Mouse (Mus musculus): ENCODE measurements at regions not wholly inside any gene's neighbourhood (a gene's known extent, or its start where the extent isn't known, plus 50 kb on each side); places are given as distances from the start of the nearest gene placed in this dataset.

DNA sequence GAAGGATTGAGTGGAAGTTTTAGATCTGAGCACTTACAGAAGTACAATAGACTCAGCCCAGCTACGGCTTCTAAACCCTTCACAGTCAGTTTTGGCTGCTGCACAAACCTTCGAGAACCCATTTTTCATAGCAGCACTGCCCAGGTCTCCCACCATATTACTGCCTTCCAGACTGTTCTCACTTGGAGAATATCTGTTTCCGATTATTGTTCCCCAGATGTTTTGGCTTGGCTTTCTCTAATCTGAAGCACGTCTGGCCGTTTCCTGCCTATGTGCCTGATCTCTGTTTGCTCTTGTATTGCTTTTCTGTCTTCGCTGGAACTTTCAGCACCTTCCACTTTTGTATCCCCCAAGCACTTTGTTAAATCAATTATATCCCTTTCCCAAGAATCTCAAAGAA lies 368.0 kb downstream of the Mllt3 start:
- DNase-seq = no peak

DNA sequence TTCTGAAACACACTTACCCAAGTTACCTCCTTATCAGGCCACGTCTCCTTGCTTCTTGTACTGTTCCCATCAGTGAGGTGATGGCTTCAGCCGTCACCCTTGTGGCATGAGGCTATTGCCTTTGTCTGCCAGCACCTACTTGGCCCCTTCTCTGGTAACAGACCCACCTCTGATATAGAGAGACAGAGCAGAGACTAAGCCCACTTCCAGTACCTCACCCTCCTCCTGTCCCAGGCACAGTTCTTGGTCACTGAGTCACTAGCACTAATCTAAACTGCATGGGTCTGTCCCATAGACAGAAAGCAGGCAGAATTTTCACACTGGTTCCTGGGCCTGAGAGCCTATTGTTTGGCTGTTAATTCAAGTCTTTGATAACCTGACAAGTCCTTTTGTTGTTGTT lies 370.3 kb downstream of the Mllt3 start:
- no peak for DNase-seq

DNA sequence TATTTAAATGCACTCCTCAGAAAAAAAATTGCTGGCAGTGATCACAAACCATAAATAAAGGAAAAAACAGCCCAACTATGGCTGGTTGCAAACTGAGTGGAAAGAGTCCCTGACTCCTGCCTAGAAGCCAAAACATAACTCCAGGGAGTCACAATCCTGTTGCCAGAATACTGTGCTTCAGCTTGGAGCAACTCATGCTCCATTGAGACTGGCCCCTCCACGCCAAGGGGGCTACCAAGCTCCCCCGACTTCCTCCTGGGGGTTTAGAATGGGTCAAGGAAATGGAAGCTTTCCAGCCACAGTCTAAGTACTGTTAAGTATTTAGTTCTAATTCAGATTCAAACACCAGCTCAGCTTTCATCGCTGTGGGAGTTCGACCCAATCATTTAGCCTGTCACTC lies 374.8 kb downstream of the Mllt3 start:
- DNase-seq = no peak

DNA sequence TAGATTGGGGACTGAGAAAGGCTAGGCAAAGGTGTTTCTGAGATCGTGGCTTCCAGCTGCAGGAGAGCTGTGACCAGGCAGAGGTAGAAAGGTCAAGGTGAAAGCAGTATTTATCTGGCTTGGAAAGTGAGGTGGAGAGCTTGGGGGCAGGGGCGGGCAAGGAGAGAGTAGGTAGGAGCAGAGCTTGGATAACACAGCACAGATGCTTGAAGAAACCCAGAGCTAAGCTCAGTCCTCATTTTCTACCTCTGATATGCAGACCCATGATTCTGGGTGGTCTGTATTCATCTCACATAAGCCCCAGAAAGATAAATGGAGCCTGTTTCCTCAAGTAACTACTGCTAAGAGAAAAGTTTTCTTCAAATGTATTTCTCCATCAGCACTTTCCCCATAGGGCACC lies 375.3 kb downstream of the Mllt3 start:
- DNase-seq = no peak

DNA sequence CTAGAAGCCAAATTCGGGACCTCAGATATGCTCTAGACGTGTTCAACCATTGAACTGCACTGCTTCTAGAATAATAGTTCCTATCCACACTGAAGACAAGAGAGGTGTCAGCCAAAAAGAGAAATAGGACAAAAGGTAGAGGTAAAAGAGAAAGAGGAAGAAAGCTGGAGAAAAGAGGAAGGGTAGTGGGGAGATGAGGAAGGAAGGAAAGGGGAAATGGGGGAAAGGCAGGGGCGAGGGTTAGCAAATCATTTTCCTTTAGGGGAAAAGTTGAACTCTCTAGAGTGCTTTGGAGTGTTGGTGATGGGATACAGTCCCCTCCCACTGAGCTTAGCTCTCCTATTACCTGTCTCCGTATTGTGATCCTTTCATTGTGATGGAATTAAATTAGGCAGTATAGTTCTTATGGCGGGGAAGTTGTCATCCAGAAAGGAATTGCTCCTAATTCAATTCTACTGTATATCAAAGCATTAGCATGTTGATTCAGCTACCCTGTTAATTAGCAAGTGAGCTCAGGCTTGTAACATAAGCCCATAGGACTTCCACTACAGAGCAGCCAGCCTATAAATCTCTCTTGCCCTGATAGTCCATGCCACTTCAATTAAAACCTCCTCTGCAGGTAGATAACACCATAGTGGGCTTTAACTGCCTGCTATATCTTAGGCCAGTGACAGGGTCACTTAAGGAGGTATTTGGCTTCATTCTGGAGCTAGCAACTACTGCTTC lies 379.6 kb downstream of the Mllt3 start:
- no peak for DNase-seq

DNA sequence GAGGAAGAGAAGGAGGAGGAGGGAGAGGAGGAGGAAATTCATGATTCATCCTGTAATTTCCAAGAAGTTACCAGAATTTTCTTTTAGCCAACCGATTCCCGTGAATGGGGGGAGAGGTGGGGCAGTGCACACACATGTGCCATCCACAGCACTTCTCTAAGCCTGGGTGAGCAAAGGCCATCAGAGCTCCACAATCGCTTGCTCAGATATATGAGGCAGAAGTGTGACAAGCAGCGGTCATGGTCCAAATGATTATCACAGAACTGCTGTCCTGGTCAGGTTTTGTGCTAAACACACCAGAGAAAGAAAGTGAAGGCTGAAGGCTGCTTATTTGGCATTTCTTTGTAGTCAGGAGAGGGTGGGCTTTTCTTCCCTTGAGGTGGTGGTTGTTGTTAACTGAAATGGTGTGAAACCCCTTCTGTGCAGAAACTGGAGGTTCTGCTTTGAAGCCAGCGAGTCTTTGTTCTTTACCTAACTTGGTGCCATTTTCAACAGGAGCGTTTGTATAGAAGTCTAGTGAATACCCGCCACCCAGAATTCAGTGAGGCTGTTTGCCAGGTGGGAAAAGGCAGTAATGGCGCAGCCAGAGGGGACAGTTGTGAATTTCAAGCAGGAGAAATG lies 380.7 kb downstream of the Mllt3 start:
- DNase-seq = no peak

DNA sequence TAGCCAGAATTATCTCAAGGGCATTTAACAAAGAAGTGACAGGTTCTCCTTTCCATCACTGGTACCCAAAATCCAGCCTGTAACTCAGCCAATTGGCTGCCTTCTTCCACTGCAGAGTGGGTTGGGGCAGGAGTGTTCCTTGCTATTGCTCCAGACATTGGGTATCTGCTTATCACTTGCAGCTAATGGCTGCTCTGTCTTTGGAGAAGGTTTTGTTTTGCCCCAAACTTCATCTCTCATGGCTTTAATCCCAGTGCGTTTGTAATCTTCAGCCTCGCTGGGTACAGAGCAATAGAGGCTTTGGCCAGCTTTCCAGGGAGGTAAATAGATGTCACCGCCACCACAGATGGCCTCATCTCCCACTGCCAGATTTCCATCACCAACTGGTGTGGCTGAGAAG lies 381.9 kb downstream of the Mllt3 start:
- peak; percentile 36 for DNase-seq

DNA sequence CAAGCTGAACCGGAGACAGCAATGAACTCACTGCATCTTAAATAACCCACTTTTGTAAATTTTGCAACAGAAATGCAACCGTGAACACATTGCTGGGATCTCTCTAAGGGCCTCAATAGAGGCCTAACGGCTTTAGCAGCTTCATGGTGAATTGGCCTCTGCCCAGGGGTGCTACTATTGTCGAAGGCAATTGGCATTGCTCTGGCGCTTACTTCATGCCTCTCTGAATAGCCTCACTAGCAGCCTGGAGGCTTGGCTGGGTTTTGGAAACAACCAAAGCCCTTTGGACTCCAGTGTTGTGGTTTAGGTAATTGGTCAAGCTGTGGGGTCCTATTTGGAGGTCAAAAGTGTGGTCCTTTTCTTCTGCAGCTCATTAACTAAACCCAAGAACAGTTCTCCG lies 382.3 kb downstream of the Mllt3 start:
- DNase-seq = peak; percentile 17

DNA sequence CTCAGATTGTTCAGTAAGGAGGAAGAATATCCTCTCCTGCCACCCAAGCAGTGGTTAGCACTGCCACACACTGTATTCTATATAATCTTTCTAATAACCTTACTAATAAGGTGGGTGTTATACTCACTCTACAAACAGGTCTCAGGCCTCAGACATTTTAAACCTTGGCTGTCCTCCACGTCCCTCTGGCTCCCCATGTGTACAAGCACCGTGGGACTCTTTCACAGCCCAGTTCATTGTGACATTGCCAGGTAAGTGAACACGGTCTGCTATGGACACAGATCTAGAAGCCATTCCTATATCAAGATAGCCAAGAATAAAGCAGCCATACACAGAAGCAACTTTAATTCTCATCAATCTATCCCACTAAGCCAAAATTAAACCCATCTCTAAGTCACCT lies 382.8 kb downstream of the Mllt3 start:
- DNase-seq = peak; percentile 11

DNA sequence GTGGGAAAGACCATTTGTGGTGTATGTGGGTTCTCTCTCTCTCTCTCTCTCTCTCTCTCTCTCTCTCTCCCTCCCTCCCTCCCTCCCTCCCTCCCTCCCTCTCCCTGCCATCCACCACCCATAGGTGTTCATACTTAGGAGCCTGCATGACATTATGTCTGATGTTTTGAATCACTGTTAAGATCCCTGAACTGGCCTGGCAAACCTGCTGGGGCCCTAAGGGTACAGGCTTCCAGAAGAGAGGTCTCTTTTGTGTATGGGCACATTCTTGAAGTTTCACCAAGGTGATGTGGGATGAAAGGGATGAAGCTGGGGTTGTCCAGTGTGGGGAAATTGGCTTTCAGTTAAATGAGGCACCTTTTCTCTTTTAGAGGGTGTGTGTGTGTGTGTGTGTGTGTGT lies 384.2 kb downstream of the Mllt3 start:
- DNase-seq = no peak

DNA sequence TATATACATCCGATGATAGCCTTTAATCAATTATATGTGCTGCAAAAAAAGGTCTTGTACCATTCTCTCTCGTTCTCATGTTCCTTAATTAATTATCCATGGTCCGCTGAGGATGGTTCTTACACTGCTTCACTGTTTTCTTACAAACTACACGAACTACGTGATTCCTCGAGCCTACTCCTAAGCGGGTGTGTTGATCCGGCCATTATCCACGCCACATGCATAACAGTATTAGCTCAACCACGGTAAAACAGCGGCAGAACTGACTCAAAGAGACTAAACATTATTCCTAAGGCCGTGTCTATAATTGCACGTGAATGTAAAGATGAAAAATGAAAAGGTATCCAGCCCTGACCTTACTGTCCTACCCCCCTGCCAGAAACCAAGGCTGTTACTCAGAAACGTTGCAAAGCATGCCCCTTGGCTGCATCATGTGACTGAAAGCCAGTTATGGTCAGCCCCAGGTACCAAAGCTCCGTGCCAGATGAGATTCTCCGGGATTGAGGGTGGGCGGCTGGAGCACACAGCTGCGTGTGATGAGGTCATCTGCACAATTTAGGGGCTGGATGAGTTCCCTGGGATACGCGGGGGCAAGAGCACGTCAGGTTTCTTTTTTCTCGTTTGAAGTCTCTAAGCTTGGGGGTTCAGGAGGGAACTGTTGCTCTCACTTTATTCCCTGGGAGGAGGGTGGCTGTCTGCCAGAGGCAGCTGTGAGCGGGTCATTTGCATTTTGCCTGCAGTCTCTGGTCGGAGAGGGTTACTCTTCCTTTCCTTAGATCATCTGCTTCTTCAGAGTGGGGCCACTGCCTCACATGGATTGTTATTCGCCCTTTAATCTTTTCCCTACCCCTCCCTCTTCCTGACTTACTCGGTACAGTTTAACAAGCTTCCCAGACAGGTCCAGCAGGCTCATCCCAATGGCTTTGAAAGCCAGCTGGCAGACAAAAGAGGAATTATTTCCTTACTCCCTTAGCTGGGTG lies 384.9 kb downstream of the Mllt3 start:
- no peak for DNase-seq

DNA sequence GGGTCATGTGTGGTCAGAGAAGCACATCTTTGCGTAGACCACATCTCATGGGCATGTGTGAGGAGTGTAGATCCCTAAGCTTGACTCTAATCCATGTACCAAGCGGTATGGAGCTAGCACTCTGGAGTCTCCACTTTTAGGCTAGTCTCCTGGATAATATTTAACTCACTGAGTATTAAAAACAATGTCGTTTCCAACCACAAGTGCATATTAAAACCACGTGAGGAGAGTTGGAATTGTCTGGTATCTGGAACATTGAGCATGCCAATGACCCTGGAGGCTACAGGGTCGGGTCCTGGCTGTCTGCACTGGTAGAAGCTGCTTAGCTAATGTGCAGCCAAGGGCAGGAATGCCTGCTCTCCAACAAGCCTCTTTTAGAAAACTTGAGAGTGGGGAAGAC lies 391.2 kb downstream of the Mllt3 start:
- no peak for DNase-seq

DNA sequence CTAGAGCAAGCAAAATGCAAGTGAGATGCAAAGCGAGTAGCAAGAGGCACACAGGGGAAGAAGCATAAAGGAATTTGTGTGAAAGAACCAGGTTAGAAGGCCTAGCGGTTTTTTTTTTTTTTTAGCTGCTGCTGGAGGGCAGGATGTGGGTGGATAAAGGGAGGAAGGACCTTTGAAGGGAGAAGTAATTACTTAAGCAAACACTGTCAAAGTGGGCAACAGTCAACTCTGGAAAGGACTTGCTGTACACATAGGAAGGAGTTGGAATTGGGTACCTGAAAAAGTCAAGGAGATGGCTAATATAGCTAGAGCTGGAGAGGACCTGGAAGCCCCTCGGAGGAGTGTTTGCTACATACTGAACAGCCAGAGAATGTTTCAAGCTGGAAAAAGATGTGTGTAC lies 391.6 kb downstream of the Mllt3 start:
- no peak for DNase-seq

DNA sequence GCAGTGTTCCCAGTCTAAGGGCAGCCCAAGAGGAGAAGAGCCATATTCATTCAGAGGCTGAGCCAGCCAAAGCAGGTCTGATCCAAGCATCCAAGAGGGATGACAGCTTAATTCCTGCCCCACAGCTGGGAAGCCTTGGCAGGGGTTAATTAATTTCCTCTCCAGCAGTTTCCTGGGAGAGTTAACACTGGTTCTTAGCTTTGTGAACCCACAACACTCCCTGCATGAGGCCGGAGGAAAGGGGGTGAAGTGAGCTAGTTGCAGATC lies 394.9 kb downstream of the Mllt3 start:
- no peak for DNase-seq

DNA sequence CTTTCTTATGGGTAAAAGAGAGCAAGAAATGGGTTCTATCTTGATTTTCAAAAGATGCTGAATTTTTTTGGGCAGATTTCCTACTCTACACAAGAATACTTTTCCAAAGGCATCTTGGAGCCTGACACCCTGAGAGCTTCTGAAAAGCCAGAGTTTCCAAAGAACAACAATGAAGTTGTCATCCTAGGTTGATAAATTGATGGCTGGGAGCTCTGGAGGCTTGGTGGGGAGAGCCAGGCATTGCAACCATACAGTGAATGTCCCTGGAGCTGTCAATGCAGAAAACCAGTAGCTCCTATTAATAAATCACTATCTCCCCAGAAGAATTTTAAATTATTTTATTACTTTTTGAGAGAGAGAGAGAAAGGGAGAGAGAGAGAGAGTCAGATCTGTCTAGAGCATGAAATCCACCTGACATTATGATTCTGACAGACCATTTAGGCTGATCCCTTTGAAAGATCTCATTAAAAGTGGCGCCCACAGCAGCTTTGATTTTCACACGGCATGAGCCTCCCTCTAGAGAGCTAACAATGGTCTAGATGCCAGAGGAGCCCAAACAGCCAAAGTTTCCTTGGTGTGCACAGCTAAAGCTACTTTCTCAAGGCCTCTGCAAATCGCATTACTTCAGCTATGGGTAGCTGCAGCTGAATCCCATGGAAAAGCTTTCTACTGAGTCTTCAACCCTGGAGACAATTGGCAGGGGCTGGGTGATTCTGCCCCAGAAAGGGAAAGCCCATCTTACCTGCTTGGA lies 395.4 kb downstream of the Mllt3 start:
- DNase-seq = no peak

DNA sequence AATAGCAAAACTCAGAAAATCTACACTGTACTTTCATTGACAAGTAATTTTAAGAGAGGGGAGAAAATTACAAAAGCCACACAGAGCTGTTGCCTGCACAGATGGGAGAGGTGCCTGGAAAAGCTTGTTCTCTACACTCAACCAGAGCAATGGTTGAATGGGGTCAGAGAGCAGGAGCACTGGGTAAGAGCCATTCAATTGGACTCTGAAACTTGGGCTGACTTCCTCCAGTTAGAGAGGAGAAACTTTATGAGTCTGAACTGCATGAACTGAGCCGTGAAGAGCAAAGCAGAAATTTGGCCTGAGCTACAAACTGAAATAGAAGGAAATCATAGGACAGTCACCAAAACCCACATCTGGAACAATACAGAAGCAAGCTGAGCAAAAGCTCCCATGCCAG lies 380.8 kb upstream of the Slc24a2 start:
- no peak for DNase-seq

DNA sequence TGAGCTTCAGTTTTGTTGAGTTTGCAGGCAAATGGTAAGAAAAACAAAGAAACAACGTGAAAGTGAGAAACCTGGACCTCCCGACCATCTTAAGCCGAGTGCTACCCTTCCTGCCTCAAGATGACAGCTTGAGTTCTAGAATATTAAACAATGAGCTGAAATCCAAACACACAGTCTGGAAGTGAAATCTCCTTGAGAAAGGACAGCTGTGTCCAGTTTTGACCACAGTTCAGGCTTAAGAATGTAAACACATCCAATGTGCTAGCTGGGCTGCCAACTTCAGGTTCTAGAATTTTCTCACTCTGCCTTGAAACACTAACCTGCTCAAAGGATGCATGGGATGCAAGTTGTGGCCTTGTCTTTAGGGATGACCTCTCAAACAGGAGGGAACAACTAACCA lies 363.4 kb upstream of the Slc24a2 start:
- DNase-seq = no peak

DNA sequence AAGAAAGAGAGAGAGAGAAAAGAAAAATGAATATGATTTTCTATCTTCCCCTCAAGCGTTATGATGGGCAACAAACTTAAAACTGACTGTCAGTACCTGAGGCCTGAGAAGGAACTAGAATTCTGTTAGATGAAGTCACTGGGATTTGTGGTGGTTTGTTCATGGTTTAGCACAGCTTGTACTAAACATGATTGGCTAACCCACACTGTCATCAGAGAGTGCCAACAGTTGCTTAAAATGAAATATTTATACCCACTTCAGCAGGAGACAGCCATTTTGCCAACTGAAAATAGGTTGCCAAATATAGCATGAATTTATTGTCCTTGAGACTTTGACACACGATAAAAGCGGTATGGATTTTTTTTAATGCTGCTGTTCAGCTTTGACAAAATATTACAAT lies 360.5 kb upstream of the Slc24a2 start:
- DNase-seq = no peak

DNA sequence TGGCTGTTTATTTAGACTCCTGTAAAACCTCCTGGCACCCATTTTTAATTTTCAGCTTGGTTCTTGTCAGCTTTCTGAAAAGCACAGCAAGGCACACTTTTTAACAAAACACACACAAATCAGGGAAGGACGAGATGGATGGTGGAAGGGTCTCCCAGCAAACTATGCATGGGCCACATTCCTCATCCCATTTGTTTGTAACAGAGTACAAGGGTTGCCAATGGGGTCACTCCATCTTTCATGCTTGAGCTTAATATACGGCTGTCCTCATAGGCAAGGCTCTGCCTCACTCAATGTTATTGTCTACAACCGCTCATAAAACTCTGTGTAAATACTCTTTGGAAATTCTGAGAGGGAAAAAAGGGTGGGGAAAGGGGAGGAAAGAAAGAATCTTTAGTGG lies 347.9 kb upstream of the Slc24a2 start:
- no peak for DNase-seq

DNA sequence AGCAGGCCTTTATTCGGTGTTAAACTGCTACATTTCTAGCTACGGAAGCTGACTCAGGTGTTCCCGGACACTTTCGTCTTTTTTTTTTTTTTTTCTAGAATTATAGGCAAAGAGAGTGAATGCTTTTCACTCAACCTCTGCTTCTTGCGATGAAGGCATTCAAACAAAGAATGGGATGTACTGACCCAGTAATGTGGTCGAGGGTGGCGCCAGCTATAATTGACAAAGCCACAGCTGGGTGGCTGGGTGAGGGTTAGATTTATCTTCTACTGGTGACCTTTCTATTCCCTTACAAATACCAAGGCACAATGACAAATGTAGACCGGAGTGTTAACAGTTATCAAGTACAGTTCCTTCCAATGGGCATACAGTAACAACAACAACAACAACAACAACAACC lies 340.7 kb upstream of the Slc24a2 start:
- DNase-seq = no peak

DNA sequence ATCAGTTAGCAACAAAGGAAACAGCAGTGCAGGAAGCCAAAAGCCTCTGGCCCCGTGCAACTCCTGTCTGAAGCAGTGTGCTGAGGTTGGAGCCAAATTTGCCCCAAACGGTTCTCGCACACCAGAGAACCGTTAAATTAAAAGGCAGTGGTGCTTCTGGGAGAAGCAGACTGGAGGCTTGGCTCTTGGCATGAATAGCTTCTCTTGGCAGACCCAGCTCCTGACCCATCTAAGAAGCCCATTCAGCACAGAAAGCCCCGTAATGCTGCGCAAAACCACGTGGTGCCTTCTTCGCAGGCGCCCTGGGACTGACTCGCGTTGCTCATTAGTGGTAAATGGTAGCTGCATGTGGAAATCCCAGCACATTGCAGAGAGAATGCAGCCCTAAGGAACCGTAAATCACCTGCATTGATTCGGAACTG lies 340.2 kb upstream of the Slc24a2 start:
- DNase-seq = peak; percentile 9

DNA sequence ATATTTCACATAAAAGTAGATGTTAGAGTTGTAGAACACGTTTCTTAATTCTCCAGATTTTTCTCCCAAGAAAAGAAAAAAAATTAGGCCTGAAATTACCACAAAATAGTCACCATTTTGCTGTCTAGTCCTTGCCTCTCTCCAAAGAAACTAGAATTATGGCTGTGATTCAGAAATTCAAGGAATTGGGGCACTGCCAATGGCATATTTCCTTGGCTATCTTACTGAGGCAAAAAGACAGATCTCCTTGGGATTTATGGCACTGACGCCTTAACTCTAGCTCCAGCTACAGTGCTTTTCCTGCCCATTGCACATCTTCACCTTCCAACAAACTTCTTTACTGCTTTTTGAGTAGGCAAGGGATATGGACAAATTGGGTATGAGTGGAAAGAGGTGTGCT lies 336.3 kb upstream of the Slc24a2 start:
- DNase-seq = no peak

DNA sequence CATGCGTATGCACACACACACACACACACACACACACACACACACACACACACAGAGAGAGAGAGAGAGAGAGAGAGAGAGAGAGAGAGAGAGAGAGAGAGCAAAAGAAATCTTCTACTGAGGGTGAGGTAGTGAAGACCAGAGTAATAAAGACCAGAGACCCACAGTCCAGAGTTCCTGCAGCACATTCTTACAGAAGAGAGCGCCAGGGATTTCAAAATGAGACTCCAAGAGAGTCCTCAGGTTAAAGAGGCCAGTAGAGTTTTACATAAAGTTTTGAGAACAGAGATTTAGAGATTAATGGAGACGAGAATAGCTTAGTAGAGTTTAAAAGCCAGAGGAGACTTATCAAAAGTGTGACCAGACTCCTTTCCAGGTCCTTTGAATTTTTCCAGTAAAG lies 324.6 kb upstream of the Slc24a2 start:
- DNase-seq = no peak
